Mouse (Mus musculus): ENCODE data around the gene Diras2. TPM values are rescaled to one million over a fixed set of nuclear protein-coding genes. Genes with fewer than 3 reads are reported as not detected.

The Diras2 gene
- polyA plus RNA-seq, 1 experiment from 2014 or later: 0.16 TPM

GRCm38 (mm10) chr13:52561367-52562165 lies 30.5 kb upstream of the Diras2 start:
- DNase-seq (ENCODE audit: low spot score, missing footprints): no peak

GRCm38 (mm10) chr13:52557421-52557820 lies 26.3 kb upstream of the Diras2 start:
- Histone ChIP-seq H3K27ac (ENCODE audit: low read depth, low read length) (no peak overlapping the region), H3K27me3 (ENCODE audit: control insufficient read depth, insufficient read depth, low read length) (no peaks in the 10 kb centered on the region), H3K9me3 (ENCODE audit: control insufficient read depth, low read length) (no peaks in the 10 kb centered on the region), H3K9ac (ENCODE audit: low read length) (no peak overlapping the region), H3K4me2 (no peak overlapping the region), H3K36me3 (ENCODE audit: control insufficient read depth, insufficient read depth, low read length) (no peaks in the 10 kb centered on the region), H3K4me3 (ENCODE audit: low read depth, low read length) (no peak overlapping the region), H3K4me1 (ENCODE audit: control insufficient read depth, insufficient read depth, low read length) (peaks cover 1% of the 10 kb centered on the region)
- ATAC-seq (ENCODE audit: low FRiP score) (no peak), DNase-seq (ENCODE audit: low spot score, missing footprints) (no peak)
- 64% methylated on average over 7 of the region's 7 CpGs for WGBS

More at GRCm38 (mm10) chr13:52561367-52562165, 30.5 kb upstream of the Diras2 start:
- Histone ChIP-seq H3K9me3 (ENCODE audit: control insufficient read depth, low read length) (no peaks in the 10 kb centered on the region), H3K4me2 (no peak overlapping the region), H3K27me3 (ENCODE audit: control insufficient read depth, insufficient read depth, low read length) (no peaks in the 10 kb centered on the region), H3K4me3 (ENCODE audit: low read depth, low read length) (no peak overlapping the region), H3K27ac (ENCODE audit: low read depth, low read length) (no peak overlapping the region), H3K36me3 (ENCODE audit: control insufficient read depth, insufficient read depth, low read length) (no peaks in the 10 kb centered on the region), H3K4me1 (ENCODE audit: control insufficient read depth, insufficient read depth, low read length) (peaks cover 2% of the 10 kb centered on the region), H3K9ac (ENCODE audit: low read length) (no peak overlapping the region)
- 84% methylated on average over 8 of the region's 8 CpGs for WGBS
- ATAC-seq (ENCODE audit: low FRiP score): no peak

- ATAC-seq (ENCODE audit: low FRiP score) (no peak), DNase-seq (ENCODE audit: low spot score, missing footprints) (no peak)
- no peaks in the 10 kb centered on the region for H3K4me1 ChIP-seq (ENCODE audit: control insufficient read depth, insufficient read depth, low read length)
- no peaks in the 10 kb centered on the region for H3K9me3 ChIP-seq (ENCODE audit: control insufficient read depth, low read length)
- no peaks in the 10 kb centered on the region for H3K27me3 ChIP-seq (ENCODE audit: control insufficient read depth, insufficient read depth, low read length)
- WGBS: 87% methylated on average over 9 of the region's 9 CpGs
- no peaks in the 10 kb centered on the region for H3K36me3 ChIP-seq (ENCODE audit: control insufficient read depth, insufficient read depth, low read length)
- no peak overlapping the region for H3K9ac ChIP-seq (ENCODE audit: low read length)
- no peak overlapping the region for H3K27ac ChIP-seq (ENCODE audit: low read depth, low read length)
- H3K4me2 ChIP-seq: no peak overlapping the region
- no peak overlapping the region for H3K4me3 ChIP-seq (ENCODE audit: low read depth, low read length)
Observed at GRCm38 (mm10) chr13:52554722-52555121, 23.6 kb upstream of the Diras2 start.

GRCm38 (mm10) chr13:52552822-52553477 lies 21.9 kb upstream of the Diras2 start:
- Histone ChIP-seq H3K9ac (ENCODE audit: low read length) (no peak overlapping the region), H3K4me3 (ENCODE audit: low read depth, low read length) (no peak overlapping the region), H3K36me3 (ENCODE audit: control insufficient read depth, insufficient read depth, low read length) (no peaks in the 10 kb centered on the region), H3K27ac (ENCODE audit: low read depth, low read length) (no peak overlapping the region), H3K4me1 (ENCODE audit: control insufficient read depth, insufficient read depth, low read length) (no peaks in the 10 kb centered on the region), H3K27me3 (ENCODE audit: control insufficient read depth, insufficient read depth, low read length) (no peaks in the 10 kb centered on the region), H3K4me2 (no peak overlapping the region), H3K9me3 (ENCODE audit: control insufficient read depth, low read length) (no peaks in the 10 kb centered on the region)
- DNase-seq (ENCODE audit: low spot score, missing footprints): no peak
- WGBS: 75% methylated on average over 9 of the region's 9 CpGs
- no peak for ATAC-seq (ENCODE audit: low FRiP score)

- Histone ChIP-seq H3K9me3 (ENCODE audit: control insufficient read depth, low read length) (no peaks in the 10 kb centered on the region), H3K9ac (ENCODE audit: low read length) (no peak overlapping the region), H3K27me3 (ENCODE audit: control insufficient read depth, insufficient read depth, low read length) (no peaks in the 10 kb centered on the region), H3K4me2 (no peak overlapping the region), H3K36me3 (ENCODE audit: control insufficient read depth, insufficient read depth, low read length) (no peaks in the 10 kb centered on the region), H3K4me3 (ENCODE audit: low read depth, low read length) (no peak overlapping the region), H3K4me1 (ENCODE audit: control insufficient read depth, insufficient read depth, low read length) (no peaks in the 10 kb centered on the region), H3K27ac (ENCODE audit: low read depth, low read length) (no peak overlapping the region)
- ATAC-seq (ENCODE audit: low FRiP score) (no peak), DNase-seq (ENCODE audit: low spot score, missing footprints) (no peak)
- WGBS: 90% methylated on average over 9 of the region's 9 CpGs
Observed at GRCm38 (mm10) chr13:52551275-52551674, 20.2 kb upstream of the Diras2 start.

DNA sequence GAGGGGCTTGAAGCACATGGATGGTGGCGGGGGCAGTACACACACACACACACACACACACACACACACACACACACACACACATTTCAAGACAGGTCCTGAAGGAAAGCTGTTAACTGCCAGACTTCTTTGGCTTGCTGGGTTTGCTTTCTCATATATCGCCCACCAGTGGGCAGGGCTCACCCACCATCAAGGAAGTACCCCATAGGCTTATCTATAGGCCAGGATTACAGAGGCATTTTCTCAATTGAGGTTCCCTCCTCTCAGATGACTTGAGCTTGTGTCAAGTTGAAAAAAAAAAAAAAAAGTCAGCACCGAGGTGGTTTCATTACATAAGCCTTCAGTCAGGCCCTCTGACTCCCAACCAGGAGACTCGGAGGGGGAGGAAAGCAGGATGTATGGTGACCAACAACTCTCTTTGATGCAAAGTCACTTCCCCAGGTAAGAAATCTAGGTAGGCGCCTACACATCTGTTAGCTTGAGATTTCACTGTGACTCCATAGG lies 19.7 kb upstream of the Diras2 start:
- H3K4me3 ChIP-seq (ENCODE audit: low read depth, low read length): no peak overlapping the region
- DNase-seq (ENCODE audit: low spot score, missing footprints) (no peak), ATAC-seq (ENCODE audit: low FRiP score) (no peak)
- WGBS: 87% methylated on average over 5 of the region's 5 CpGs
- no peak overlapping the region for H3K27ac ChIP-seq (ENCODE audit: low read depth, low read length)
- no peaks in the 10 kb centered on the region for H3K36me3 ChIP-seq (ENCODE audit: control insufficient read depth, insufficient read depth, low read length)
- no peaks in the 10 kb centered on the region for H3K4me1 ChIP-seq (ENCODE audit: control insufficient read depth, insufficient read depth, low read length)
- no peak overlapping the region for H3K4me2 ChIP-seq
- no peak overlapping the region for H3K9ac ChIP-seq (ENCODE audit: low read length)
- no peaks in the 10 kb centered on the region for H3K27me3 ChIP-seq (ENCODE audit: control insufficient read depth, insufficient read depth, low read length)
- no peaks in the 10 kb centered on the region for H3K9me3 ChIP-seq (ENCODE audit: control insufficient read depth, low read length)

DNA sequence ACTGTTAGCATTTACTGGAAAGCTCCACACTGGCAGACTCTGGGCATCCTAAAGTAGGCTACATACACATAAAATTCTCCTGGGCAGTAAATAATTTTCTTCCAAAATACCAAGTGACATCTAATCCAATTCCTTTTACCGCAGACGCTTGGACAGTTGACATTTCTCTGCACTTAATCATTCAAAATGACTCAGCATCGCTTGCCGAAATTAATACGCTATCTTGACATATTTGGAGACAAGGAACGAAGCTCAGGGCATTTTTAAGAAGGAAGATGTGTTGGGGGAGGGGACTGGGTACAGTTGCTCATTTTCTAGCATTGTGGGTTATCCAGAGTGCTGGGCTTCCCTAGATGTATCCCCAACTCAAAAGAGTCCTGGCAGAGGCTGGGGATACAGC lies 15.2 kb upstream of the Diras2 start:
- no peak overlapping the region for H3K4me3 ChIP-seq (ENCODE audit: low read depth, low read length)
- H3K27ac ChIP-seq (ENCODE audit: low read depth, low read length): no peak overlapping the region
- H3K4me1 ChIP-seq (ENCODE audit: control insufficient read depth, insufficient read depth, low read length): no peaks in the 10 kb centered on the region
- ATAC-seq (ENCODE audit: low FRiP score) (no peak), DNase-seq (ENCODE audit: low spot score, missing footprints) (no peak)
- H3K4me2 ChIP-seq: no peak overlapping the region
- H3K9me3 ChIP-seq (ENCODE audit: control insufficient read depth, low read length): no peaks in the 10 kb centered on the region
- no peak overlapping the region for H3K9ac ChIP-seq (ENCODE audit: low read length)
- WGBS: 91% methylated on average over 6 of the region's 6 CpGs
- no peaks in the 10 kb centered on the region for H3K27me3 ChIP-seq (ENCODE audit: control insufficient read depth, insufficient read depth, low read length)
- no peaks in the 10 kb centered on the region for H3K36me3 ChIP-seq (ENCODE audit: control insufficient read depth, insufficient read depth, low read length)

DNA sequence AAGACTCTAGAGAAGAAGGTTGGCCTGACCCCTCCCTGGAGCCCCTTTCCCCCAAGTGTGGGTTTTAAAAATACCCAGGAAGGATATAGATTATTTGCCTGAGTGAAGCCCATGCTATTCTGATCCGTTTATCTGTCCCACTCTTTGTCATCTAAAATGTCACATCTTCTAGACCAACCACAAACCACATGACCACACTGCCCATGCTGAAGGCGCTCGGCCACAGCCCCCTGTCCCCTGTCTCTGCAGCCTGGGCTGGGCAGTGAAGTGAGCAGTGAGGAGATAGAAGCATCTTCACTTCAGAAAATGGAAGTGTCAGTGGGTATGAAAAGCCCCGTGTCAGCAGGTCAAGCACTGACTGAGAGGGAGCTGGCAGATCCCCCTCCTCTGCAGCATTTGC lies 11.6 kb upstream of the Diras2 start:
- H3K9ac ChIP-seq (ENCODE audit: low read length): no peak overlapping the region
- H3K4me2 ChIP-seq: no peak overlapping the region
- no peak overlapping the region for H3K27ac ChIP-seq (ENCODE audit: low read depth, low read length)
- H3K27me3 ChIP-seq (ENCODE audit: control insufficient read depth, insufficient read depth, low read length): no peaks in the 10 kb centered on the region
- DNase-seq (ENCODE audit: low spot score, missing footprints): no peak
- no peak overlapping the region for H3K4me3 ChIP-seq (ENCODE audit: low read depth, low read length)
- no peaks in the 10 kb centered on the region for H3K4me1 ChIP-seq (ENCODE audit: control insufficient read depth, insufficient read depth, low read length)
- no peaks in the 10 kb centered on the region for H3K9me3 ChIP-seq (ENCODE audit: control insufficient read depth, low read length)
- H3K36me3 ChIP-seq (ENCODE audit: control insufficient read depth, insufficient read depth, low read length): no peaks in the 10 kb centered on the region
- 70% methylated on average over 4 of the region's 4 CpGs for WGBS
- ATAC-seq (ENCODE audit: low FRiP score): no peak

- WGBS: 82% methylated on average over 8 of the region's 8 CpGs
- Histone ChIP-seq H3K4me2 (no peak overlapping the region), H3K27me3 (ENCODE audit: control insufficient read depth, insufficient read depth, low read length) (no peaks in the 10 kb centered on the region), H3K27ac (ENCODE audit: low read depth, low read length) (no peak overlapping the region), H3K4me3 (ENCODE audit: low read depth, low read length) (no peak overlapping the region), H3K36me3 (ENCODE audit: control insufficient read depth, insufficient read depth, low read length) (no peaks in the 10 kb centered on the region), H3K9me3 (ENCODE audit: control insufficient read depth, low read length) (no peaks in the 10 kb centered on the region), H3K4me1 (ENCODE audit: control insufficient read depth, insufficient read depth, low read length) (no peaks in the 10 kb centered on the region), H3K9ac (ENCODE audit: low read length) (no peak overlapping the region)
- DNase-seq (ENCODE audit: low spot score, missing footprints) (no peak), ATAC-seq (ENCODE audit: low FRiP score) (no peak)
Observed at GRCm38 (mm10) chr13:52542036-52542526, 11.0 kb upstream of the Diras2 start.

All from midbrain, embryonic 11.5 days (tissue).